Mouse (Mus musculus): Measurements from ENCODE around the gene 4921536K21Rik.
A peak's percentile ranks its signal among the peaks of the same experiment; 100 is the strongest.
"Not testable (repeated sequence)": the region's sequence is repeated elsewhere in the genome, so short reads cannot be mapped to it uniquely, and the experiment has no call there.

Gene 4921536K21Rik

GRCm38 (mm10) chr11:3911440-3911839 lies 16.5 kb upstream of the 4921536K21Rik start:
- DNase-seq (ENCODE audit: low spot score in 2 of 2) = not testable (repeated sequence)

GRCm38 (mm10) chr11:3910513-3911310 lies 15.8 kb upstream of the 4921536K21Rik start:
- DNase-seq (ENCODE audit: low spot score in 2 of 2) = no peak

- no peak for DNase-seq (ENCODE audit: low spot score in 2 of 2)
Observed at GRCm38 (mm10) chr11:3909236-3909635, 14.3 kb upstream of the 4921536K21Rik start.

GRCm38 (mm10) chr11:3905446-3905845 lies 10.5 kb upstream of the 4921536K21Rik start:
- no peak for DNase-seq (ENCODE audit: low spot score in 2 of 2)

GRCm38 (mm10) chr11:3904673-3905072 lies 9.8 kb upstream of the 4921536K21Rik start:
- no peak for DNase-seq (ENCODE audit: low spot score in 2 of 2)

- peak; percentile 57 to 71 for DNase-seq (ENCODE audit: low spot score in 2 of 2)
Observed at GRCm38 (mm10) chr11:3903046-3903445, 8.1 kb upstream of the 4921536K21Rik start.

- no peak for DNase-seq (ENCODE audit: low spot score in 2 of 2)
Observed at GRCm38 (mm10) chr11:3902516-3902915, 7.6 kb upstream of the 4921536K21Rik start.

GRCm38 (mm10) chr11:3900296-3900695 lies 5.4 kb upstream of the 4921536K21Rik start:
- no peak for DNase-seq (ENCODE audit: low spot score in 2 of 2)

GRCm38 (mm10) chr11:3895933-3896332 lies 1.0 kb upstream of the 4921536K21Rik start:
- no peak for DNase-seq (ENCODE audit: low spot score in 2 of 2)

GRCm38 (mm10) chr11:3895458-3895857 lies 560 bp upstream of the 4921536K21Rik start:
- DNase-seq (ENCODE audit: low spot score in 2 of 2) = no peak

- no peak for DNase-seq (ENCODE audit: low spot score in 2 of 2)
Observed at GRCm38 (mm10) chr11:3893970-3894369, 928 bp downstream of the 4921536K21Rik start.

- no peak for DNase-seq (ENCODE audit: low spot score in 2 of 2)
Observed at GRCm38 (mm10) chr11:3887331-3887730, 7.6 kb downstream of the 4921536K21Rik start.

GRCm38 (mm10) chr11:3883711-3884110 lies 11.2 kb downstream of the 4921536K21Rik start:
- DNase-seq (ENCODE audit: low spot score in 2 of 2) = no peak

GRCm38 (mm10) chr11:3879836-3880235 lies 15.1 kb downstream of the 4921536K21Rik start:
- peak; percentile 79 to 90 for DNase-seq (ENCODE audit: low spot score in 2 of 2)

GRCm38 (mm10) chr11:3878660-3879059 lies 16.2 kb downstream of the 4921536K21Rik start:
- no peak for DNase-seq (ENCODE audit: low spot score in 2 of 2)

GRCm38 (mm10) chr11:3876419-3876818 lies 18.5 kb downstream of the 4921536K21Rik start:
- DNase-seq (ENCODE audit: low spot score in 2 of 2) = no peak

GRCm38 (mm10) chr11:3864343-3864742 lies 30.6 kb downstream of the 4921536K21Rik start:
- no peak for DNase-seq (ENCODE audit: low spot score in 2 of 2)

GRCm38 (mm10) chr11:3863454-3864112 lies 31.3 kb downstream of the 4921536K21Rik start, which contains the start of gene Osbp2:
Gene Osbp2 (minus strand): TSS chr11:3863903.
- peak; percentile 71 to 78 for DNase-seq (ENCODE audit: low spot score in 2 of 2)

GRCm38 (mm10) chr11:3862661-3863453 lies 32.0 kb downstream of the 4921536K21Rik start:
- no peak for DNase-seq (ENCODE audit: low spot score in 2 of 2)

GRCm38 (mm10) chr11:3860361-3860760 lies 34.5 kb downstream of the 4921536K21Rik start:
- DNase-seq (ENCODE audit: low spot score in 2 of 2) = no peak

- no peak for DNase-seq (ENCODE audit: low spot score in 2 of 2)
Observed at GRCm38 (mm10) chr11:3859778-3860177, 35.1 kb downstream of the 4921536K21Rik start.

- DNase-seq (ENCODE audit: low spot score in 2 of 2) = no peak
Observed at GRCm38 (mm10) chr11:3857902-3858301, 37.0 kb downstream of the 4921536K21Rik start.
